Mouse (Mus musculus) cerebellum, adult 11-12 months (tissue): ENCODE data around the gene Cldn4.
"Not testable (repeated sequence)": the region's sequence is repeated elsewhere in the genome, so short reads cannot be mapped to it uniquely, and the experiment has no call there.

ENCODE experiments used
- DNase-seq: peaks from one replicate; pipeline ENCODE4 v3.0.0; 2022

The Cldn4 gene

DNA sequence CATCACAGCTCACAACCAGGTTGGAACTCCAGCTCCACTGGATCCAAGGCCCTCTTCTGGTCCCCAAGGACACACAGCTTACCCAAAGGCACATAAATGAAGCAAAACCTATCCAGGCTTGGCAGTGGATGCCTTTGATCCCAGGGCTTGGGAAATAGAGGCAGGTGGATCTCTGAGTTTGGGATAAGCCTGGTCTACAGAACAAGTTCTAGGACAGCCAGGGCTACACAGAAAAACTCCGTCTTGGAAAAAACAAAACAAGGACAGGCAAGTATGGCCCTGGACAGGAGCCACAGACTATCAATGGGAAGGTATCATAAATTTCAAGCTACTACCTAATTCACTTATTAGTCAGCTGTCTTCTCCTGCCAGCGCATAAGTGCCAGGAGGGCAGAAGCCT, 14.8 kb upstream of the Cldn4 start:
- no peak for DNase-seq

DNA sequence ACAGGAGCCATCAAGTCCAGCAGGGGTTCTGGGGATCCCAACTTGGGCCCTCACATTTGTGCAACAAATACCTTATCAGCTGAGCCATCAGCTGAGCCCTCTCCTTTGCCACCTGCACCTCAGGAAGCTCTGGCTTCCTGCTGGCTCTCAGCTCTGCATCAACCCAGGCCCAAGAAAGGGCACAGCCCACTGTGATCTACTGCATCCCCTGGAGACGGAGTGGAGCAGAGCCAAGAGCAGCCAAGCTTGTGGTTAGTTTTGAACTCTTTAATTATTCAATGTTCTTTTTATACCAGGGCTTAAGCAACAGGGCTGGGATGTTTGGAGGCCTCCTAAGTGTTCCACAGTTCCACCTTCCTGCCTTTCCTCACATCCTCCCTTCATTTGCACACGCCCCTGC, 13.7 kb upstream of the Cldn4 start:
- no peak for DNase-seq

DNA sequence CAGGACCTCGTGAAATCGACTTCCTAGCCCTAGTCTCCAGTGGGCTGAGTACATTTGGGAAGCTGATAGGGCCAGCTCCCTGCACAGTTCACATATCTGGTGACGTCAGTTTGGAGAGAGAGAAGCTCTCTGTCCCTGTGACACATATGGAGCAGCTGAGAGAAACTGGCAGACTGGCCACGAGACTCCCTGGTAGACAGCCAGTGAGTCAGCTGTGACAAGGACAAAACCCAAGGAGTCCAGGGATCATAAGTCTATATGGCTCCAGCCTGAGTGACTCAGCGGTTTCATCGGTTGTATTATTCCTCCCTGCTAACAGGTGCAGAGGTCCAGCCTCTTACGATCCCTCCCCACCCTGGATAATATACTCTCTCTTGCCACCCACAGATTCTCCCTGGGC, 12.4 kb upstream of the Cldn4 start:
- DNase-seq: no peak

DNA sequence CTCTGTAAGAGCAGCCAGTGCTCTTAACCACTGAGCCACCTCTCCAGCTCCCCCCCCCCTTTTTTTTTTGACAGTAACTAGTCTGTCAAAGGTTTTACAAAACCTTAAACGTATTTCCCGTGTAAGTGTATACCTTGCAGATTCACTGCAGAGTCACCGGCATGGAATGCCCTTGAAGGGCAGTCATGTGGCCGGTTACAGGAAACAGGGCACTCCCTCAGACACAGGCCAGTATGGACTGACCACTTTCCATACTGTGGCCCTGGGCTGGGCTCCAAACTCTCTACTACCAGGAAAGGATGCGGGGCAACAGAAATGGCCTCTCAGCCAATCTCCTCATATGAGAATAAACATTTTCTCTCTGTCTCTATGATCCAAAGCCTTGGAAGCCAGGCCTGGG, 8.8 kb upstream of the Cldn4 start:
- DNase-seq: no peak

- no peak for DNase-seq
These were observed 4.5 kb upstream of the Cldn4 start for GRCm38 (mm10) chr5:134951053-134951884.

DNA sequence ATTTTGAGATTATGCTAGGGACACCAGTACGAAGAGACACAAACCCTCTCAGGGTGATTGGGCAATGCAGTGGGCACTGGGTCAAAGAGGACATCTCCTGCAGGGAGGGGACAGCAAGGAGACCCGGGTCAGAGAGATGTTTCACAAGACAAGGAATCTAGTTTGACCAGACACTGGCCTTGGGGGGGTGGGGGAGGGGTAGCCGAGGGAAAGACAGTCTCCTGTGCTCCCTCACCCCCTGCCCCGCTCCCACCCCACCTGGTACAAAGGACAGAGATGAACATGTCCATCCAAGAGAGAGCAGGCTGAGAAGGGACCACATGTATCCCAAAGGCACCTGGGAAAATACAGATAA, 1.3 kb upstream of the Cldn4 start:
- DNase-seq: no peak

DNA sequence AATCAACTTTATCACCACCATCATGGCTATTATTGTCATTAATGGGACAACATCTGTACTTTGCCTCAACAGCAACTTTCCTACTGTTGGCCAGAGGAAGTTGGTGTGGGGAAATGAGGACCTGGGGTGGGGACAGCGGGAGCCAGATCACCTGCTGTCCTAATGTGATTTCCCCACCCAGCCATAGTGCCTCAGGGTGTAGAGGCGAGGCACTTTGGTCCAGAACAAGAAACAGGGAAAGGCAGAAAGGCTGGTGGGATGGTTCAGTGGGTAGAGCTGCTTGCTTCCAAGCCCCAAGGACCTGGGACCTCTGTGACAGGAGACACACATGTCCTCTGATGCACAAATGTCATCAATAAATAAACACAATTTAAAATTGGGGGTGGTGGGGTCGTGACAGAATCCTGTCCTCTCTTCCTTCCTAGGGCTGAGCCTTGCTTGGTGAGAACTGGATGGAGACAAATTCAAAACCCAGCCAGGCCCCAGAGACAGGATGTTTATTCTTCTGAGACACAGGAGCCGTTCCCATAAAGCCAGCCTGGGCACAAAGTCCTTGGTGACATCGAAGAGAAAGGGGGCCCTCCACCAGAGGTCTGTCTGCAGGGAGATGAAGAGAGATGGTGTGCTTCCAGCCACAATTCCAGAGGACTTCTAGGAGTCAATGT, 818 bp upstream of the Cldn4 start:
- no peak for DNase-seq

DNA sequence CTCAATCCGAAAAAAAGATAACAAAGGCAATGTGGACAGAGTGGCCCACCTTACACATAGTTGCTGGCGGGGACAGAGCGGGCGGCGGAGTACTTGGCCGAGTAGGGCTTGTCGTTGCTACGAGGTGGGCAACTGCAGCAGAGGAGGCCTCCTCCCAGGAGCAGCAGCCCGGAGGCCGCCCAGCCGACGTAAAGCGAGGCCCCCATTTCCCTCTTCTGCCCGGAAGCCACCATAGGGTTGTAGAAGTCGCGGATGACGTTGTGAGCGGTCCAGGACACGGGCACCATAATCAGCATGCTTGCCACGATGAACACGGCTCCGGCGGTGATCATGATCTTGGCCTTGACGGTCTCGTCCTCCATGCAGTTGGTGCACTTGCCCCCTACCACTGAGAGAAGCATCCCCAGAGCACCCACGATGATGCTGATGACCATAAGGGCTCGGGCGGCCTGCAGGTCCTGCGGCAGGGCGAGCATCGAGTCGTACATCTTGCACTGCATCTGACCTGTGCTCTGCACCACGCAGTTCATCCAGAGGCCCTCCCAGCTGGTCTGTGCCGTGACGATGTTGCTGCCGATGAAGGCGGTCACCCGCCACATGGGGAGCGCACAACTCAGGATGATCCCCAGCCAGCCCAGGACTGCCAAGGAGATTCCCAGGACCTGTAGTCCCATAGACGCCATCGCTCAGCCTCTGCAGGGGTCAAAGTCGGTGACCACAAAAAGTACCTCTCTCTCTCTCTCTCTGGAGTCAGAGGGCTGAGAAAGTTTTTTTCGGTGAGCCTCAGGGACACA, 474 bp downstream of the Cldn4 start:
- no peak for DNase-seq

GRCm38 (mm10) chr5:134945266-134945959, 1.3 kb downstream of the Cldn4 start:
- DNase-seq: no peak

DNA sequence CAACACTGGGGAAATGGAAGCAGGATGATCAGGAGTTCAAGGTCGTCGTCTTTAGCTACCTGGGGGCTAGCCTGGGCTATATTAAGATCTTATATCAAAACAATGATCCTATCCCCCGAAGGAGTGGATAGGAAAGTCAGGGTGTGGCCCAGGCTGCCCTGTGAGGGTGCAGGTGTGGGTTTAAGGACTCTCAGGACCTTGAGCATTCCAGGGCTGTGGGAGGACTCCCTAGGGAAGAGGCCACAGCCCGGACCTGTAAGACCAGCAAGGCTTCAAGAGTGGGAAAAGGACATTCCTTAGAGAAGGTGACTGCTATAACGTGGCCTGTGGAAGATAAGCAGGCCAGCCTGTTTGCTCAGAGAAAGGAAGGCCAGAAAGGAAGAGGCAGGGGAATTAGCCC, 2.6 kb downstream of the Cldn4 start:
- DNase-seq: no peak

- no peak for DNase-seq
These were observed 4.0 kb downstream of the Cldn4 start for GRCm38 (mm10) chr5:134942740-134943139.

DNA sequence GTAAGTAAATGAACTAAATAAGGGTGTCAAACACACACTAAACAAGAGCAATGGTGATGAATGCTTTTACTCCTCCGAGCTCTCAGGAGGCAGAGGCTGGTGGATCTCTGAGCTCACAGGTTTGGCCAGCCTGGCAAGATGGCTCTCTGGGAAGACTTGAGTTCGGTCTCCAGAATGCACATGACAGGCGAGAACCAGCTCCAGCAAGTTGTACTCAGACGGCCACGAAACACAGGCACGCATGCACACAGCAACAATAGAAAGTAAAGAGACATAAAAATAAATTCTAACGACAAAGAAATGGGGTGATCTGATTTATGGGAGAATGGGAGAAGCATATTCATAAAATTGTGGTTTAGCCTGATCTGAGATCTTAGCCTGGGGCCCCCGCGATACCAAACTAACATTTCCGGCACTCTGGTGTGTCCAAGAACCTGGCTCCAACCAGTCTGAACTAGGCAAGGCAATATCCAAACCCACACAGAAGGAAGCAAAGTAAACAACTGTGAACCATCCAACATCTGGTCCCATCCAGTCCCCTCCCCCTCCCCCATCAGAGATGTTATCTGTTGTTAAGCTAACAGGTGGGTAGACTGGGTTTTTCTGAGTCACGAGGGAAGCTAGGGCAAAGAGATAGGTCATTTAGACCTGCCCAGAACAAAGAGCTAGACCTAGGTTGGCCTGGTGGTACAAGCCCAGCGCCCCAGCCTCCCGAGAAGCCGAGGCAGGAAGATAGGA, 5.1 kb downstream of the Cldn4 start:
- no peak for DNase-seq

- DNase-seq: not testable (repeated sequence)
These were observed 7.2 kb downstream of the Cldn4 start for GRCm38 (mm10) chr5:134939554-134939953.

- no peak for DNase-seq
These were observed 7.7 kb downstream of the Cldn4 start for GRCm38 (mm10) chr5:134939069-134939468.

DNA sequence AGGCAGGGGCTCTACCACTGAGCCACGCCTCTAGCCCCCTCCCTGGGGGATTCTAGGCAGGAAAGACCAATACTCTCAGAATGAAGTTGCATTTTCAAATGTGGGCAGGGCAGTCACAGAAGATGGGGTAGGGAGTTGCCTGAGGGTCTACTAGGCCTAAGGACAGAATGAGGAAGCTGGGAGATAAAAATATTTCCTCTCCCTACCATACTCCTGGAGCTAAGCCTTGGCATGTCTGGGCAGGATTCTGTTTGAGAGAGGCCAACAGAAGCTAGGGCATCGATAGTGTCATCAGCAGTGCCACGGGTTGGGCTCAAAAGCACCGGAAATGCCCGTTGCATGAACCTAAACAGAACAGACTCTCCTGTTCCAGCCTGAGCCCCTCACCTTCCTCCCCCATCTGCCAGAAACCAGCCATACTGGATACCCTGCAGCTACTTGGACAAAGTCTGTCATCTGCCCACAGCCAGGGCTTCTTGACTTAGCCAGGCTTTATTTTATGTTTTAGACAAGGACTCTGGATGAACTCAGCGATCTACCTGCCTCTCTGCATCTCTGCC, 10.0 kb downstream of the Cldn4 start:
- no peak for DNase-seq

GRCm38 (mm10) chr5:134936051-134936450, 10.7 kb downstream of the Cldn4 start:
- DNase-seq: no peak

DNA sequence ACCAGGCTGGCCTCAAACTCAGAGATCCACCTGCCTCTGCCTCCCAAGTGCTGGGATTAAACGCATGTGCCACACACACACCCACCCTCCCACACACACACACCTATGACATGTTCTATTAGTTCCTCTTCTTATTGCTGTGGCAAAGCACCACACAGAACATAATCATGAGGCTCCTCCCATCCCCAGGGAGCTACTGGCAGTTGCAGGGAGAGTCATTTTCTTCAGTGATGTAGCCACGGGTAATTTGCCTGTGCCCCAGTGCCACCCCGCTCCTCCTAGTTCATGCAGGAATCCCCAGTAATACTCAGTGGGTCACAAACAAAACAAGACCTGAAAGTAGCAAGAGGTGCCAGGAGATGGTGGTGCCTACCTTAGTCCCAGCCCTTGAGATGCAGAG, 12.1 kb downstream of the Cldn4 start:
- DNase-seq: no peak

- not testable (repeated sequence) for DNase-seq
These were observed 13.0 kb downstream of the Cldn4 start for GRCm38 (mm10) chr5:134933686-134934085.

GRCm38 (mm10) chr5:134933281-134933680, 13.5 kb downstream of the Cldn4 start:
- no peak for DNase-seq

DNA sequence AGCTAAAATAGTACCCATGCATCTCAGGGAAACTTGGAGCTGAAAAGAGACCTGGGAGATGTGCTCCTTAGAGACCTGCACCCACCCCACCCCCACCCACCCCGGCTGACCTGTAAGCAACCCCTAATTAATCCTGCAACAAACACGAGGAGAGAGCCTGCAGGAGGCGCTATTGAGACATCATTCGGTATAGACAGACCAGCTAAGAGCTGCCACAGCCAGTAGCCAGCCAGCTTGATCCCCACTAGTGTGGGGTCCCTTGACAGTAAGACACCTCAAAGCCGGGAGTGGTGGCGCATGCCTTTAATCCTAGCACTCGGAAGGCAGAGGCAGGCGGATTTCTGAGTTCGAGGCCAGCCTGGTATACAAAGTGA, 13.8 kb downstream of the Cldn4 start:
- peak; percentile 32 for DNase-seq

GRCm38 (mm10) chr5:134932179-134932902, 14.4 kb downstream of the Cldn4 start, which contains the start of gene Mettl27:
Mettl27 (plus strand) TSS chr5:134932368.
- peak; percentile 75 for DNase-seq
